ENCODE assay signal across 25 mouse cellular contexts in genomic region chr7:58705158-58705557, GRCm38 (mm10).
"Had no signal": no experiment of that assay in that cellular context is flagged by ENCODE, and none has a peak within 500 bp of the region (broad histone marks: within the 10 kb centered on the region; RNA-seq: fewer than 3 reads in every experiment).

No protein-coding gene starts in this region.

- H3K9ac ChIP-seq: heart, embryonic 12.5 days; hindbrain, embryonic 12.5 days; hindbrain, embryonic 15.5 days; kidney, embryonic 15.5 days; limb, embryonic 13.5 days; limb, embryonic 15.5 days; liver, embryonic 12.5 days; liver, embryonic 14.5 days had no signal

- H3K4me2 ChIP-seq: heart, embryonic 12.5 days; hindbrain, embryonic 12.5 days; hindbrain, embryonic 15.5 days; kidney, embryonic 15.5 days; limb, embryonic 13.5 days; limb, embryonic 15.5 days; liver, embryonic 12.5 days had no signal

- DNase-seq: gastrocnemius, postnatal 14 days; gastrocnemius, postnatal 36 days; heart, adult 2 months; heart, postnatal 10 days; heart, postnatal 4 days; kidney, adult 11 months; kidney, adult 2 months; kidney, adult 9 months; kidney, postnatal 14 days; kidney, postnatal 36 days; left cerebral cortex, postnatal 4 days had no signal

- H3K27ac ChIP-seq: heart, adult 2 months; heart, embryonic 10.5 days; hindbrain, embryonic 10.5 days; hindbrain, embryonic 12.5 days; hindbrain, embryonic 15.5 days; hindbrain, postnatal 0 days; kidney, embryonic 15.5 days; kidney, postnatal 0 days; left cerebral cortex, adult 2 months; limb, embryonic 13.5 days; limb, embryonic 15.5 days; liver, embryonic 12.5 days; liver, embryonic 14.5 days had no signal

- H3K27me3 ChIP-seq: heart, embryonic 12.5 days; hindbrain, embryonic 12.5 days; hindbrain, embryonic 15.5 days; kidney, embryonic 15.5 days; limb, embryonic 13.5 days; limb, embryonic 15.5 days; liver, embryonic 12.5 days had no signal

- H3K4me3 ChIP-seq: heart, adult 2 months; heart, embryonic 10.5 days; heart, embryonic 12.5 days; hindbrain, embryonic 10.5 days; hindbrain, embryonic 12.5 days; hindbrain, embryonic 15.5 days; kidney, embryonic 15.5 days; left cerebral cortex, adult 2 months; limb, embryonic 13.5 days; limb, embryonic 15.5 days; liver, embryonic 12.5 days had no signal

- H3K9me3 ChIP-seq: heart, embryonic 10.5 days; heart, embryonic 12.5 days; hindbrain, embryonic 10.5 days; hindbrain, embryonic 12.5 days; hindbrain, embryonic 15.5 days; kidney, embryonic 15.5 days; limb, embryonic 13.5 days; limb, embryonic 15.5 days; liver, embryonic 12.5 days had no signal

- ATAC-seq: hindbrain, postnatal 0 days; intestine, embryonic 16.5 days; liver, embryonic 12.5 days had no signal

- H3K36me3 ChIP-seq: heart, embryonic 10.5 days; heart, embryonic 12.5 days; hindbrain, embryonic 10.5 days; hindbrain, embryonic 12.5 days; hindbrain, embryonic 15.5 days; kidney, embryonic 15.5 days; limb, embryonic 13.5 days; limb, embryonic 15.5 days; liver, embryonic 12.5 days had no signal

- H3K4me1 ChIP-seq: heart, embryonic 10.5 days; heart, embryonic 12.5 days; hindbrain, embryonic 10.5 days; hindbrain, embryonic 12.5 days; hindbrain, embryonic 15.5 days; kidney, embryonic 15.5 days; limb, embryonic 13.5 days; limb, embryonic 15.5 days; liver, embryonic 12.5 days had no signal
